Mouse (Mus musculus): ENCODE data around the gene Gm47985. TPM values are rescaled to one million over a fixed set of nuclear protein-coding genes. Genes with fewer than 3 reads are reported as not detected.
"Not testable (repeated sequence)": the region's sequence is repeated elsewhere in the genome, so short reads cannot be mapped to it uniquely, and the experiment has no call there.

Gm47985 gene
- total RNA-seq, 2 experiments from 2014 or later = not detected

DNA sequence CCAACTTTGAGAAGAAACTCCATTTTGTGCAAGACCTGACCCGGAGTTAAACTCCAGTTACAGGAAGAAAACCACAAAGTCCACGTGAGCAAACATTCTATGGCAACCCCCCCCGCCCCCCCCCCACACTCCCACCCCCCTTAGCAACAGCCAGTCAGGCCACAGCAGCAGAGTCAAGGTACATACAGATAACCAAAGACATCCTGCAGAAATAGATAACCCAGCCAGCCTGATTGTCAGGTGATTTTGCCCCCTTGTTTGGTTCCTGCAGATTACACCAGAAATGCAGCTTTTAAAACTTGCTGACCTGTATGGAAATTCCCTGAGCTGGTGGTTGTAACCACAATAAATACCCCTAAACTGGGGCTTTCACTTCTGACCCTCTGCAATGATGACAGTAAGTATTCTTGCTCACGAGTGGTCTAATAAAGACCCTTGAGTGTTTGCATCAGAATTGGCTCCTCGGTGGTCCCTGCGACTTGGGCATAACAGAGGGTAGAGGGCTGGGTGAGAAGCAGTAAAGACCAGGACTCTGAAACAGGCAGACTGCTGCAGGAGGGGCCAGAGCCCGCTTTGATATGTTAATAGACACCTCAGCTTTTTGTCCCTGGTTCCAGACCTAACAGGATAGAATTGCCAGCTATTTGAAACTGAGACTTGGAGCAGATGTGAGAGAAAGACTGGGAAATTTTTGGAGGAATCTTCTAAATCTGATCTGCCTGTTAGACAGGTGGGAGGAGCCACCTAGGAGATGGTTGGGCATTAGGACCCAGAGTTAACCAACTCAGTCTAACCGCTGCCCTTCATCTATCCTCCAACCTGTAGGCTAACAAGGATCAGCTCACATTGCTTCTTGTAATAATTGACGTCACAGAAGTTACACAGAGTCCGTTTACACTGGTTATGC lies 5.1 kb upstream of the Gm47985 start:
- DNase-seq = no peak

DNA sequence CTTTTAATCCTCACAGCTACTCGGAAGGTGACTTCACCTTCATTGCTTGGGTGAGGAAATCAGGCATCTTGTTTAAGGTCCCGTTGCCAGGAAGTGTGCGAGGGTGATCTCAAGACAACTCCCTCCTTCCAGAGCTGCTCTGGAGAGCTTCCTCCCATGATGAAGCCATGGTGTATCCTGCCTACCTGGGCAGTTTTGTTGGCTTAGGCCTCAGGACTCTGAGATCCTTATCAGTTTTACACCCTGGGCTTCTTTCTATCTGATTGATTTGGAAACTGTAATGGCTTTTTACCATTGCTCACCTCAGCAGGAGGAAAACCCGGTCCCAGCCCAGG lies 4.4 kb upstream of the Gm47985 start:
- intact Hi-C loops (cut with DNase I) = no loop called here
- DNase-seq = no peak

More for the DNA sequence above, 5.1 kb upstream of the Gm47985 start:
- intact Hi-C loops (cut with DNase I) = no loop called here

DNA sequence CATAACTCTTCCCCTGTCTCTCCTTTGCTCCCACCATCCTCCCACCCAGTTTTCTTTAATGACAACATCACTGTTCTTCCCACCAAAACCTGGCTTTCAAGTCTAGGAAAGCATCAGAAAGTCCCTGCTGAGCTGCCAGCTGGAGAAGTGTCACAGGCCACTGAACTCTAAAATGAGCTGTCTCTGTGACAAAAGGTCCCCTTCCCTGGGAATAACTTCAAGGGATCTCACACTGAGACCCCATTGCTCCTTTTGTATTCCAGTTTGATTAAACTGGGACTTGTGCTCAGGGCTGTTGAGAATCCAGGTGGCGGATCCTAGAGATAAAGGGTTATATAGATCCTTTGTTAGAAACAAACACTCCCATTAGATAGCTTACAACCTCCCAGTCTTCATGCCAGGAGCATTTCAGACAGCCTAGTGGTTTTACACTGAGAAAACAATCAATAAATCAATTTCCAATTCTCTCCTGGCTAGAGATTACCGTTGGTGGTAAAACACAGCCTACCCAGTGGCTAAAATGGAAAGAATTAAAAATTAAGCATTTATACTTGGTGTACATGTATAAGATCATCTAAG lies 3.7 kb upstream of the Gm47985 start:
- peak; percentile 13 for DNase-seq
- intact Hi-C loops (cut with DNase I) = no loop called here

DNA sequence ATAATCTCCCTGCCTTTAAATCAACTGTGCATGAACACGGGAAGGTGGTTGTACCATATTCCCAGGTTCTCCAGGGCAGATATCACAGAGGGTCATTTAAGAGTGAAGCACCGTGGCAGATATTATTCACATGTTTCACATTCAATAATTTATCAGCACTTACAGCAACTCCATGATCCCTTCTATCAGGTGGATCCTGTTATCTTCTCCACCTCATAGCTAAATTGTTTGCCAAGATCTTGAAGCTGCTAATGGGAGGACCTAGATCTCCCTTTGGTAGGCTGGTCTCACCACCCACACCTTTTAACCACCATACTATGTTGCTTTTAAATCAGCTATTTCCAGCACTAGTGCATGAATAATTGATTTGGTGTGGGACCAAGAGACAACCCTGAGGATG lies 2.2 kb upstream of the Gm47985 start:
- intact Hi-C loops (cut with DNase I) = no loop called here
- no peak for DNase-seq

GRCm38 (mm10) chr1:151186186-151186585 lies 3.8 kb downstream of the Gm47985 start:
- intact Hi-C loops (cut with DNase I); DNase-seq: not testable (repeated sequence)

GRCm38 (mm10) chr1:151186879-151187424 lies 4.6 kb downstream of the Gm47985 start:
- intact Hi-C loops (cut with DNase I); DNase-seq: not testable (repeated sequence)

GRCm38 (mm10) chr1:151188469-151188868 lies 6.1 kb downstream of the Gm47985 start:
- intact Hi-C loops (cut with DNase I) = no loop called here

DNA sequence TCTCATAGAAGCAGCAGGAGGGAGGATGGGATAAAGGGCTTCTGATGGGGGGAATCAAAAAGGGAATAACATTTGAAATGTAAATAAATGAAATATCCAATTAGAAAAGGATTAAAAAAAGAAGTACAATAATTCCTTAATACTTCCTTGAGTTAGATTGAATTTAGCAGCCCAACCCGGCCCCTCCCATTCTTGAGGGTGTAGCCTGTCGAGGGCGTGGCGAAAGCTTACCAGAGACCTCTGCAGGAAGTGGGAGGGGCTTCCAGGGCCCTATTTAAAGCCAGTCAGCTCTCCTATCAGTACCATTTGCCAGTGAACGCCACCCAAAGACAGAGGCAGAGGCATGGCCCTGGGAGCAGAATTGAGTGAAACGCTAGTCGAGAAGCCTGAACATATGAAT lies 9.7 kb downstream of the Gm47985 start, which contains the start of gene Gm8947:
Gene Gm8947, plus strand, starts transcription at position 302 of the 400 bp plus-strand sequence.
- DNase-seq = not testable (repeated sequence)

More at GRCm38 (mm10) chr1:151188469-151188868, 6.1 kb downstream of the Gm47985 start:
- no peak for DNase-seq

DNA sequence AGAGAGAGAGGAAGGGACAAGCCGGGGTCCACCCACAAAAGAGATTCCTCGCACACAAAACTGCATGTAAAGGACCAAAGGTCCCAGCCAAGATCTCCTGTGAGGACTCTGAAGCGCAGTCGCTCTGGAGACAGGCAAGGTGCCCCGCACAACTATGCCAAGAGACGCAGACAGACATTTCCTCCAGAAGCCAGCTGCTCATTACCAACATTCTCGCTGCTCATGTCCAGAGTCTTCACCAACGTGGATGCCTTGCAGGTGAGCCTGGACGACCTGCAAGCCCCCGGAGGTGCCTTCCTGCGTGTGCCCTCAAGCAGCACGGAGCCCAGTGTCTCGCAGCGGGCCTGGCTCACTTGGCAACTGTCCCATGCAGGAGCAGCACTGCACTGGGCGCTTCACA lies 10.4 kb downstream of the Gm47985 start:
- intact Hi-C loops (cut with DNase I); DNase-seq: not testable (repeated sequence)

More for the DNA sequence above, 9.7 kb downstream of the Gm47985 start, which contains the start of gene Gm8947:
- intact Hi-C loops (cut with DNase I) = not testable (repeated sequence)

DNA sequence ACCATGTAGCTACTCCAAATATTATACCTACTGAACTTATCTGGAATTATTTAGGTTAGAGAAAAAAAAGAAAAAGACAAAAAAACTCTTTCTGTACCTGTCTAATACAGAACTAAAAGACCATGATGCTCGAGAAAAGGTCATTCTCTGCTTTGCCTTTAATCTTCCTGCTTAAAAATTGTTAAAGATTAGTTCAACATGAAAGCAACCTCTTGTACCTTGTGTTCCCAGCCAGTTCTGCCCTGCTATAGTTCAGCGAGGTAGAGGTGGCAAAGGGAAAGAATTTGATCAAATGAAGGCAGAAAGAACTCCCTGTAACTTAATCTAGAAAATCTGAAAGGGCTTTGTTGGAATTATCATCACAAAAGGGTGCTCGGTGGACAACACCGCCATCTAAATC lies 13.6 kb downstream of the Gm47985 start:
- DNase-seq; intact Hi-C loops (cut with DNase I): not testable (repeated sequence)

DNA sequence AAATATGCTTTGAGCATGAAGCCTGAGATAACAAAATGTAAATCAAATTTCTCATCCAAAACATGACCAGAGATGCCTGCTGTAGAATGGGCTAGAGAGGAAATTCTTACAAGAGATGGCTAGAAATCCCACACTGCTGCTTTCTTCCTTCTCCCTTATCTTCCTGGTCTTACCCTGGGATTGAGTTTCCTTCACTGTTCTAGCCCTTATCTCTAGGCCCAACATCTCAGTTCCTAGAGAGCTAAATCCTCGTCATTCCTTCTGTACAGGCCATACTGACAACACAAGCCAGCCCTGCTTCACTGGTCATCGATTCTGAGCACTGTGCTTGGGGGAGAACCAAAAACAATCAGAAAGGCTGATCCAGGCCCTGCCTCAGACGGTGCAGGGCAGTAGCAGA lies 14.4 kb downstream of the Gm47985 start:
- DNase-seq; intact Hi-C loops (cut with DNase I): not testable (repeated sequence)

- DNase-seq; intact Hi-C loops (cut with DNase I): not testable (repeated sequence)
Observed at GRCm38 (mm10) chr1:151198120-151198519, 15.8 kb downstream of the Gm47985 start, which contains the start of gene Gm47995. Gm47995 (plus strand) TSS chr1:151198448.

GRCm38 (mm10) chr1:151200620-151201019 lies 18.3 kb downstream of the Gm47985 start:
- intact Hi-C loops (cut with DNase I); DNase-seq: not testable (repeated sequence)

GRCm38 (mm10) chr1:151202771-151203170 lies 20.4 kb downstream of the Gm47985 start:
- intact Hi-C loops (cut with DNase I) = not testable (repeated sequence)

DNA sequence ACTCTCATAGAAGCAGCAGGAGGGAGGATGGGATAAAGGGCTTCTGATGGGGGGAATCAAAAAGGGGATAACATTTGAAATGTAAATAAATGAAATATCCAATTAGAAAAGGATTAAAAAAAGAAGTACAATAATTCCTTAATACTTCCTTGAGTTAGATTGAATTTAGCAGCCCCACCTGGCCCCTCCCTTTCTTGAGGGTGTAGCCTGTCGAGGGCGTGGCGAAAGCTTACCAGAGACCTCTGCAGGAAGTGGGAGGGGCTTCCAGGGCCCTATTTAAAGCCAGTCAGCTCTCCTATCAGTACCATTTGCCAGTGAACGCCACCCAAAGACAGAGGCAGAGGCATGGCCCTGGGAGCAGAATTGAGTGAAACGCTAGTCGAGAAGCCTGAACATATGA lies 21.5 kb downstream of the Gm47985 start, which contains the start of gene 3110040M04Rik:
Gene 3110040M04Rik, plus strand, starts transcription at position 304 of the 400 bp plus-strand sequence.
- intact Hi-C loops (cut with DNase I) = not testable (repeated sequence)

More at GRCm38 (mm10) chr1:151202771-151203170, 20.4 kb downstream of the Gm47985 start:
- DNase-seq = not testable (repeated sequence)

GRCm38 (mm10) chr1:151208493-151208892 lies 26.2 kb downstream of the Gm47985 start:
- intact Hi-C loops (cut with DNase I) = not testable (repeated sequence)

More for the DNA sequence above, 21.5 kb downstream of the Gm47985 start, which contains the start of gene 3110040M04Rik:
- DNase-seq = not testable (repeated sequence)

GRCm38 (mm10) chr1:151208944-151209343 lies 26.6 kb downstream of the Gm47985 start:
- DNase-seq; intact Hi-C loops (cut with DNase I): not testable (repeated sequence)

More at GRCm38 (mm10) chr1:151208493-151208892, 26.2 kb downstream of the Gm47985 start:
- DNase-seq = not testable (repeated sequence)

GRCm38 (mm10) chr1:151209824-151210355 lies 27.6 kb downstream of the Gm47985 start, which contains the start of gene Gm47996:
Gm47996 (plus strand) TSS chr1:151210131.
- intact Hi-C loops (cut with DNase I); DNase-seq: not testable (repeated sequence)

DNA sequence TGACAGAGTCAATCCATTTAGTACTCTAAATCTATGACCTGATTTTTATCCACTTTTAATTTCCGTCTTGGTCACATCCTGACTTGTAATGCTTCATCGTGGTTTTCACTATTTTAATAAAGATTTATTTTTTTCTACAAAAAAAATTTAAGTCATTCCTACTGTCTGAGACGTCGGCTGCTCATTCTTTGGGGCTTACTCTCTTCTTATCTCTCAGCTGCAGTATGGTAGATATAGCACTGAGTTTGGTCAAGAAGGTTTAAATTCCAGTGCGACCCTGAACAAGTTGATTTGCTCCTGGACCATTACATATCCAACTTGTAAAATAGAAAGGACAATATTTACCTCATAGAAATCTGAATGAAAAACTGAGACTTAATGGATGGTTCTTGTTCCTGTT lies 29.3 kb downstream of the Gm47985 start:
- intact Hi-C loops (cut with DNase I); DNase-seq: not testable (repeated sequence)

GRCm38 (mm10) chr1:151214862-151215261 lies 32.5 kb downstream of the Gm47985 start:
- no peak for DNase-seq
- intact Hi-C loops (cut with DNase I) = no loop called here
